ENCODE assay signal across 24 mouse cellular contexts in genomic region chr5:37238654-37239053, GRCm38 (mm10). TPM values are rescaled to one million over a fixed set of nuclear protein-coding genes. Genes with fewer than 3 reads are reported as not detected.
"Had no signal": no experiment of that assay in that cellular context is flagged by ENCODE, and none has a peak within 500 bp of the region (broad histone marks: within the 10 kb centered on the region; RNA-seq: fewer than 3 reads in every experiment).

No protein-coding gene starts in this region.

- H3K4me3 ChIP-seq: gastrocnemius, adult 2 months; heart, embryonic 10.5 days; heart, embryonic 12.5 days; hindbrain, embryonic 10.5 days; hindbrain, embryonic 12.5 days; intestine, embryonic 15.5 days; left cerebral cortex, adult 2 months; limb, embryonic 10.5 days; limb, embryonic 12.5 days; liver, embryonic 13.5 days; liver, embryonic 15.5 days had no signal

- H3K27ac ChIP-seq: gastrocnemius, adult 2 months; heart, embryonic 10.5 days; hindbrain, embryonic 10.5 days; hindbrain, embryonic 12.5 days; hindbrain, embryonic 14.5 days; intestine, embryonic 15.5 days; left cerebral cortex, adult 2 months; limb, embryonic 10.5 days; limb, embryonic 12.5 days; liver, embryonic 13.5 days; liver, embryonic 15.5 days had no signal

- DNase-seq: gastrocnemius, adult 2 months; gastrocnemius, postnatal 10 days; gastrocnemius, postnatal 25 days; heart, adult 18-20 months; heart, postnatal 10 days; heart, postnatal 4 days; kidney, adult 18-20 months; kidney, adult 8-10 months; kidney, postnatal 10 days; kidney, postnatal 25 days; kidney, postnatal 4 days; liver; liver, embryonic 13.5 days had no signal

RNA-seq across cellular contexts. Expression of gene Crmp1, which starts 3.1 kb away (rescaled TPM):
- total RNA-seq: granulocyte monocyte progenitor cell, adult 5-6 weeks had no signal
